Mouse (Mus musculus) limb, embryonic 12.5 days (tissue): ENCODE measurements around the gene Dkkl1. TPM values are rescaled to one million over a fixed set of nuclear protein-coding genes. Genes with fewer than 3 reads are reported as not detected.
"Not testable (repeated sequence)": the region's sequence is repeated elsewhere in the genome, so short reads cannot be mapped to it uniquely, and the experiment has no call there.

Experiments used
- ATAC-seq: fragments of 200-750 bp; cut with Nextera tagmentation; 2 replicates; pipeline ENCODE4 v1.8.0; 2017; ENCODE audit warnings: low read depth, moderate TSS enrichment; ENCODE audit not compliant: insufficient number of reproducible peaks, insufficient read depth, low FRiP score, low TSS enrichment
- H3K27ac ChIP-seq: fragments of 300-500 bp; sonication (generic); 2 replicates; pipeline ENCODE4 v1.5.1; 2016; ENCODE audit warnings: mild to moderate bottlenecking, moderate library complexity
- H3K27me3 ChIP-seq: fragments of 300-500 bp; sonication (generic); 2 replicates; pipeline ENCODE4 v1.6.1; 2016; ENCODE audit warnings: mild to moderate bottlenecking, moderate library complexity
- H3K36me3 ChIP-seq: fragments of 300-500 bp; sonication (generic); 2 replicates; pipeline ENCODE4 v1.6.1; 2016; ENCODE audit warnings: mild to moderate bottlenecking, moderate library complexity
- H3K4me1 ChIP-seq: fragments of 300-500 bp; sonication (generic); replicated peaks from 2 replicates; pipeline ENCODE4 v1.6.1; 2016
- H3K4me2 ChIP-seq: fragments of 300-500 bp; sonication (generic); 2 replicates; pipeline ENCODE4 v1.6.1; 2016; ENCODE audit warnings: mild to moderate bottlenecking, moderate library complexity
- H3K4me3 ChIP-seq: fragments of 300-500 bp; sonication (generic); replicated peaks from 2 replicates; pipeline ENCODE4 v1.5.1; 2016; ENCODE audit warnings: mild to moderate bottlenecking
- H3K9ac ChIP-seq: fragments of 300-500 bp; sonication (generic); replicated peaks from 2 replicates; pipeline ENCODE4 v1.6.1; 2016; ENCODE audit warnings: mild to moderate bottlenecking, moderate library complexity
- H3K9me3 ChIP-seq: fragments of 300-500 bp; sonication (generic); 2 replicates; pipeline ENCODE4 v1.6.1; 2016; ENCODE audit warnings: mild to moderate bottlenecking, moderate library complexity
- WGBS: fragments of 180-500 bp; shearing (Covaris S2); methylation state at CpG from one replicate; pipeline ENCODE4 v1.1.7; 2016; 5-methylcytosine and 5-hydroxymethylcytosine counted together
- polyA plus RNA-seq: library from polyadenylated mRNA; unstranded; fragments of >200 nt; fragmentation: Nextera tagmentation; extraction: Ambion mirVana; gene quantifications from 2 replicates; pipeline ENCODE4 v1.2.1, GENCODE M21; 2016

The Dkkl1 gene
- 0.80 and 1.2 TPM in 2 replicates for polyA plus RNA-seq

DNA sequence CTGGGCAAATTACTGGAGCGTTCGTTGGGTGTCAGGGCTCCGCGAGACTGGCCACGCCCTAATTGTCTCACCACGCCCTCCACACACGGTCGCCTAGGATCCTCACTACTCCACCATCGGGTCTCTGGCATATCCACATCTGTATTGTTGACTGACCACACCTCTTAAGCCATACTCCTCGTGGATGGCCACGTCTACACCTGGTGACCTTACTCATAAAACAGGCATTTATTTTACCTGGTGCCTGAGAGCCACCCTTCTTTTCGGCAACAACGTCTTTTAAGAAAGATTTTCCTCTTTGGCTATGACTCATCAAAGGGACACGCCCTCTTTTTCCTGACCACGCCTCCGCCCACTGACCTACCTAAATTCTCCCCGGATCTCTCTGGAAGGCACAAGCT lies at the start of gene Dkkl1:
TSS of gene Dkkl1 (minus strand) at position 297 of the 401 bp plus-strand sequence.
- H3K9ac ChIP-seq: no peak within 1 kb of the TSS
- WGBS: 5% methylated on average over 17 of the region's 17 CpGs
- peaks cover 4% of the 10 kb centered on the region; the same call in 1 of the 2 replicates for H3K4me1 ChIP-seq
- no peak within 1 kb of the TSS for H3K27ac ChIP-seq
- peak within 1 kb of the TSS; percentile 19; the same call in 1 of the 2 replicates for H3K4me3 ChIP-seq
- peaks cover 35% of the 10 kb centered on the region for H3K27me3 ChIP-seq
- peak within 1 kb of the TSS; percentile 34 for H3K4me2 ChIP-seq
- H3K9me3 ChIP-seq: 0 out of 2 replicates have a peak, but pooled peaks cover 4% of the 10 kb centered on the region
- no peak for ATAC-seq
- H3K36me3 ChIP-seq: no peaks in the 10 kb centered on the region

DNA sequence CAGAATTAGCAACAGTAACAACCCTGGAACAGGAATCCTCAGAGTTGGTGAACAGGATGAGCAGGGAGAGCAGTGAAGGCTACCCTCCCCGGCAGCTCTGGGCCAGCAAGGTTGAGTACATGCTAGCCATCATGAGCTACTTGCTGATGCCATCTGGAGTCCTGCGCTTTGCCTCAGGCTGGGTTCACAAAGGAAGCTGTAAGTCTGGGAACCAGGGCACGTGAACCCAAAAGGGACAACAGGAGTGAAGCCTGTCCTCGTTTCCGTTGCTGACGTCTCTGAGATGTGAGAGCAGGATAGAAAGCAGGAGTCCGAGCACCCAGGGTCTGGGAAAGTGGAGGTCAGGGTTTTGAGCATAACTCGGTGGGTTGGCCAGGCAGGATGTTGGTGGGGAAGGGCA lies 47.3 kb upstream of the Dkkl1 start:
- Histone ChIP-seq H3K36me3 (no peaks in the 10 kb centered on the region), H3K4me2 (no peak overlapping the region), H3K27ac (no peak overlapping the region), H3K4me1 (peaks cover 12% of the 10 kb centered on the region), H3K27me3 (peaks cover 11% of the 10 kb centered on the region; the same call in 1 of the 2 replicates), H3K4me3 (no peak overlapping the region), H3K9ac (no peak overlapping the region), H3K9me3 (no peaks in the 10 kb centered on the region)
- WGBS: 78% methylated on average over 8 of the region's 8 CpGs
- ATAC-seq: no peak

DNA sequence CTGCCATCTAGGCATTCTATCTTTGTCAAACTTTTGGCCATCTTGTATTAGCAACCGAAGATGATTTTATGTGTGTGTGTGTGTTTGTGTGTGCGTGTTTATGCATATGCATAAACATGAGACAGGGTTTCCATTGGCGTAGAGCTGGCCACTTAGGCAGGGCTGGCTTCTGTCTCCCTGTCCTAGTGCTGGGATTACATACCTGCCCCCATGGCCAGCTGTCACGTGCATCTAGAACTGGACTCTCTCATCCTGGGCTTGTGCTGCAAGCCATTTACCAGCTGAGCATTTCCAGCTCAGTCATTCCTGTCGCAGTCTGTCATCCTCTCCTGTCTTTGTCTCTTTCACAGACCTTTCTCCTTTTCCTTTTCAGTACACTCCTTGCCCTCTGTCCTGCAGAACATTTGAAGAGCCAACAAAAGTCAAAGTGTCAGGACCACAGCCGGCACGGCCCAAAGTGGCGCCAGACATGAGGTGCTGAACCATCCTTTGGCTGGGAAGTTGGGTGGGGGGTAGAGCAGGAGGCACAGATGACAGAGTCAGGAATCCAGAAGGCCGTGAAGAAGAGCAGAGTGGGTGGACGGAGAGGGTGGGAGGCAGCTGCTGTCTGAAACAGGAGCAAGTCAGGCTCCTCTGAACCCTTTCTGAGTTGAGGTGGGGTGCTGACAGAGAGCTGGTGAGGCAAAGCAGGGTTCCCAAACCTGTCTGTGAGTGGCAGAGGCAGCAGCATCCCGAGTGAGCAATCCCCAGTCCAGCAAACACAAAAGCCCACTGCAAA lies 45.3 kb upstream of the Dkkl1 start:
- WGBS: 58% methylated on average over 11 of the region's 11 CpGs
- ATAC-seq: no peak
- H3K4me1 ChIP-seq: peaks cover 4% of the 10 kb centered on the region; the same call in 1 of the 2 replicates
- no peak overlapping the region for H3K27ac ChIP-seq
- no peak overlapping the region for H3K4me2 ChIP-seq
- H3K36me3 ChIP-seq: no peaks in the 10 kb centered on the region
- H3K9me3 ChIP-seq: no peaks in the 10 kb centered on the region
- no peak overlapping the region for H3K9ac ChIP-seq
- H3K27me3 ChIP-seq: peaks cover 11% of the 10 kb centered on the region; the same call in 1 of the 2 replicates
- H3K4me3 ChIP-seq: no peak overlapping the region

DNA sequence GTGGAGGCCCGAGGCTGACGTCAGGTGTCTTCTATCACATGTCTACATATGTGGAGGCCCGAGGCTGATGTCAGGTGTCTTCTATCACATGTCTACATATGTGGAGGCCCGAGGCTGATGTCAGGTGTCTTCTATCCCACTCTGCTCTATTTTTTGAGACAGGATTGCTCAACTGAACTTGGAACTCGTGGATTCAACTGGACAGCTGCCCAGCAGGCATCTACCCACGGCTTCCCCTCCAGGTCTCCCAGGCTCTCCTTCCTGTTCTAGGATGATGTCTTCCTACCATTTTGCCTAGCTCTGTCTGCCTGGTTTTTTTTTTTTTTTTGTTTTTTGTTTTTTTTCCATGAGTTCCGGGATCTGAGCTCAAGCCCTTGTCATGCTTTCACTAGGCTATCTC lies 43.9 kb upstream of the Dkkl1 start:
- not testable (repeated sequence) for H3K4me1 ChIP-seq, ATAC-seq, H3K9me3 ChIP-seq, H3K4me3 ChIP-seq, H3K36me3 ChIP-seq, H3K4me2 ChIP-seq, H3K9ac ChIP-seq, H3K27me3 ChIP-seq, H3K27ac ChIP-seq
- WGBS: 84% methylated on average over 7 of the region's 7 CpGs

DNA sequence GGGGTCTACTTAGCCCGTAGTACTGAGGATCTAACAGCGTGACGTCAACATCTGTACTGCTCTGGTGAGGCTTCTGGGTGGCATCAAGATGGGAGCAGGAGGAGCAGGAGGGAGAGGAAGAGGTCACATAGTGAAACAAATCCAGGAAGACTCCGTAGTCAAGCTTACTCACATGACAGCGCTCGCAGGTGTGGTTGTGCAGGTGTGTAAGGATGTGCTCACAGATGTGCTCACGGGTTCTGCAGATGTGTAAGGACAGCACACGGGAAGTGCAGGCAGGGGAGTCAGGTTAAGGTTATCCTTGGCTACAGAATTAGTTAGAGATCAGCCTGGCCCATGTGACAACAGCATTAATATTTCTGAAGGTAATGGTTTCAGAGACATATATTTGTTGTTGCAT lies 41.9 kb upstream of the Dkkl1 start:
- ATAC-seq: no peak
- H3K4me3 ChIP-seq: no peak overlapping the region
- 82% methylated on average over 8 of the region's 8 CpGs for WGBS

DNA sequence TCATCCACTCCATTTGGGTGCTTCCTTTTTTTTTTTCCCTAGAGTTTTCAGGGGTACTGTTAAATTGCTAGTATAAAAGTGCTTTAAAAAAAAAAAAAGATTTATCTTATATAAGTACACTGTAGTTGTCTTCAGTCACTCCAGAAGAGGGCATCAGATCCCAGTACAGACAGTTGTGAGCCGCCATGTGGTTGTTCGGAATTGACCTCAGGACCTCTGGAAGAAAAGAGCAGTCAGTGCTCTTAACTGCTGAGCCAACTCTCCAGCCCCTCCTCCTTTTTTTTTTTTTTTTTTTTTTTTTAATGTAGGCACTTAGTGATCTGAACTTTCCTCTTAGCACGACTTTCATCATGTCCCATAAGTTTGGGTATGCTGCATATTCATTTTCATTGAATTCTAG lies 35.7 kb upstream of the Dkkl1 start:
- no peak overlapping the region for H3K9ac ChIP-seq
- H3K4me2 ChIP-seq: no peak overlapping the region
- H3K27me3 ChIP-seq: no peaks in the 10 kb centered on the region
- H3K4me3 ChIP-seq: no peak overlapping the region
- no peaks in the 10 kb centered on the region for H3K36me3 ChIP-seq
- ATAC-seq: no peak
- H3K27ac ChIP-seq: no peak overlapping the region
- no peaks in the 10 kb centered on the region for H3K9me3 ChIP-seq
- H3K4me1 ChIP-seq: no peaks in the 10 kb centered on the region
- 42% methylated on average over 3 of the region's 3 CpGs for WGBS

More for the DNA sequence above, 41.9 kb upstream of the Dkkl1 start:
- H3K27ac ChIP-seq: no peak overlapping the region
- H3K36me3 ChIP-seq: no peaks in the 10 kb centered on the region
- no peak overlapping the region for H3K4me2 ChIP-seq
- H3K9ac ChIP-seq: no peak overlapping the region
- no peaks in the 10 kb centered on the region for H3K27me3 ChIP-seq
- H3K4me1 ChIP-seq: peaks cover 4% of the 10 kb centered on the region; the same call in 1 of the 2 replicates
- no peaks in the 10 kb centered on the region for H3K9me3 ChIP-seq

DNA sequence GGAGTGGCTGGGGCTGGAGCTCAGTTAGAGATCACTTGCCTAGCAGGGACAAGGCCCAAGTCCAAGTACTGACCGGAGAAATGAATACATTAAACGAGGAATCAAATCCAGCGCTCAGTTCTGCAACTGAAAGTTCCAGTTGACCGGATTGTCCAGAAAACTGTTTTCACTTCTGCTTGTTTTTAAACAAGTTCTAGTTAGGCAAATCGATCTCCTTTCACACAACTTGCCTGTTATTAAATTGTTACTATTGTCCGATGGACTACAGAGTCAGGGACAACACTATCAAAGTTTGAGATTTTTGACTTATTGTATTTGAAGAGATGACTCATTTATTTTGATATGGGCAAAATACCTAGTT lies 29.4 kb upstream of the Dkkl1 start:
- Histone ChIP-seq H3K27ac (no peak overlapping the region), H3K9me3 (no peaks in the 10 kb centered on the region)

DNA sequence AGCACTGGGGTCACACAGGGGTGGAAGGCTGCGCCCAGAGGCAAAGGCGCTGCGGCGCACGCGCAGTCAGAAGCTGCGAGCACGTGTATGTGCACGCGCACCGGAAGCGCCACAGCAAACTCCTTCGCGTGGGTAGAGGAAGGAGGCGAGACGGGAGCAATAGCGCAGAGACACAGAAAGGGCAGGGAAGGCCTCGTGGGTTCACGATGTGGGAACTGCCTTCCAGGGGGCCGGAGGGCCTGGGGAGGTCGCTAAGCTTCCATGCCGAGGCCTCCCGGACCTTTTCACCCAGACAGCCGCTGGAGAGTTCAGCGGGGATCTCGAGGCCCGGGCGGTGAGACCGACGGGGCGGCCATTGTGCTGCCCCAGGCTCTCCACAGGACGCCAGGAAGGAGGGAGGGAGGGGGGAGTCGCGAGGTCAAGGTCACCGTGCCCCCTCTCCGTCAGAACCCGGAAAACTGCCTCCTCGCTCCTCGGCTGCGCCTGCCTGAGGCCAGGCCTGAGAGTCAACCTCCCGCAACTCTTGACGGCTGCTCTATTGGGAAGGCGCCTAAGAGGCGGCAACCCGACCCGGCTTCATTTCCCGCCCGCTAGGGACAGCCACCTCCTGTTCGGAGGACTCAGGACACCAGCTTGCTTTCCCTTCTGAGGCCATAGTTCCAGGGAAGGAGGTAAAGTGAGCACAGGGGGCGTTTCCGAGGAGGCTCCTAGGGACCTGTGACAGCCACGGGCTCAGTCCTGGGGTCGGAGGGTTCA lies 28.9 kb upstream of the Dkkl1 start, which contains the start of gene Slc6a16:
TSS of gene Slc6a16 (plus strand) at position 453 of the 756 bp plus-strand sequence.
- Histone ChIP-seq H3K4me3 (peak within 1 kb of the TSS; percentile 29), H3K9ac (peak within 1 kb of the TSS; percentile 38), H3K9me3 (no peaks in the 10 kb centered on the region), H3K4me2 (peak within 1 kb of the TSS; percentile 56), H3K27me3 (peaks cover 35% of the 10 kb centered on the region), H3K4me1 (peaks cover 12% of the 10 kb centered on the region), H3K36me3 (no peaks in the 10 kb centered on the region), H3K27ac (no peak within 1 kb of the TSS)
- WGBS: 12% methylated on average over 53 of the region's 53 CpGs
- no peak for ATAC-seq

More for the DNA sequence above, 29.4 kb upstream of the Dkkl1 start:
- Histone ChIP-seq H3K4me3 (peak overlapping the region; percentile 29; the same call in 1 of the 2 replicates), H3K9ac (no peak overlapping the region; the same call in 1 of the 2 replicates), H3K36me3 (no peaks in the 10 kb centered on the region), H3K4me2 (peak overlapping the region; percentile 56), H3K27me3 (peaks cover 34% of the 10 kb centered on the region), H3K4me1 (peaks cover 9% of the 10 kb centered on the region)
- 78% methylated on average over 6 of the region's 6 CpGs for WGBS
- no peak for ATAC-seq

DNA sequence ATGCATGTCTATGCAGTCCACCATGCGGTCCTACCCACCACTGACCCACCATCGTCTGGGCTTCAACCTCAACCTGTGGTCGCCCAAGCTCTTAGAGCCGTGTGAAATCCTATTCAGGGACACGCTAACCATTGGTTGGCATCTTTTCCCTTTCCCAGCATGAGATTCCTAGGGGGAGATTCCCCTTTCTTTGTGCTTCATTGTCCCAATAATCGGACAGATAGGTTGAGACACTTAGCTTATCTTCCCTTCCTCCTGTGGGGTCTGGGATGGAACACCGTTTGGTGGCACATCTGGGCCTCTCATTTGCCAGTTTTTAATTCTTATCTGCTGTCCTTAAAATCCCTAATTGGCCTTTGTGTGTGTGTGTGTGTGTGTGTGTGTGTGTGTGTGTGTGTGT lies 28.2 kb upstream of the Dkkl1 start:
- Histone ChIP-seq H3K27ac (no peak overlapping the region), H3K9ac (no peak overlapping the region), H3K4me1 (peaks cover 19% of the 10 kb centered on the region), H3K9me3 (no peaks in the 10 kb centered on the region), H3K36me3 (no peaks in the 10 kb centered on the region), H3K4me3 (no peak overlapping the region), H3K4me2 (no peak overlapping the region), H3K27me3 (peaks cover 35% of the 10 kb centered on the region)
- WGBS: 87% methylated on average over 7 of the region's 7 CpGs
- no peak for ATAC-seq

DNA sequence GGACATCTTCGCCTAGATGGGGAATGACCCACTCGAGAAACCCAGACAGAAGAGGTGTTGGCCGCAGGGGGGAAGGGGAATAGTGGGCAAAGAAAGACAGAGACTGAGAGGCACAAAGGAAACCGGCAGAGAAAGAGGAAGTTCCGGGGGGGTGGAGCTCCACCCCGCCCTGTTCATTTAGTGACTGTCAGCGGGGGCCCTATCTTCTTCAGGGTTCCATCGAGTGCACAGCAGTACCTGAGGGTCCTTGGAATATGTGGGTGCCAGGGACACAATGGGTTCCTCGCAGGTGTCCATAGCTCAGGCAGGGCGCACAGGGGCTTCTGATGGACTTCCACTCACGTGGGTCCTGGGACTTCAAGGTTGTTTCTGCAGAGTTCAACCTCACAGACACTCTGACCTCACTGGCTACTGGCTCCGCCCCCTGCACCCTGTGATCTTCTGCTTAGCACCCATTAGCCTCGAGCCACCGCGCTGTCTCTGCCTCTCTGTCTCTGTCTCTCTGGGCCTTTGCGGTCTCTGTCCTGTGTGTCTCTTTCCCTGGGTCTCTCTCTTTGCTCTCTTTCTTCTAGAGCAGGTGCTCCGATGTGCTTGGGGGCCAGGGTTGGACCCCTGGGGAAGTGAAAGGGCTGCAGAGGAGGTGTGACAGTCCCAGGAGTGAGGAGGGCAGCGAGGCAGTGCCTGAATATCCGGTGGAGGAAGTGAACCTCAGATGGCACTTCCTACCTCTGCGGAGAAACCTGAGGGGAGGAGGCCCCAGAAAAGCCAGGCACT lies 27.0 kb upstream of the Dkkl1 start, which contains the start of gene Cd37:
TSS of gene Cd37 (minus strand) at position 393 of the 774 bp plus-strand sequence.
- Histone ChIP-seq H3K36me3 (no peaks in the 10 kb centered on the region), H3K27ac (no peak within 1 kb of the TSS), H3K4me1 (peaks cover 31% of the 10 kb centered on the region), H3K4me2 (no peak within 1 kb of the TSS), H3K9ac (no peak within 1 kb of the TSS), H3K4me3 (no peak within 1 kb of the TSS), H3K9me3 (no peaks in the 10 kb centered on the region), H3K27me3 (peaks cover 35% of the 10 kb centered on the region)
- WGBS: 39% methylated on average over 20 of the region's 20 CpGs
- no peak for ATAC-seq
